Mouse (Mus musculus) heart, postnatal 14 days (tissue): ENCODE measurements around the gene Cep170. TPM values are rescaled to one million over a fixed set of nuclear protein-coding genes. Genes with fewer than 3 reads are reported as not detected.
A peak's percentile ranks its signal among the peaks of the same experiment; 100 is the strongest.

ENCODE experiments used
- DNase-seq, 2 experiments: peaks; one replicate each; pipeline ENCODE4 v3.0.0; 2021 to 2022
- intact Hi-C: fragments of 180-260 bp; cut with DNase I; formaldehyde crosslinking; loops from one replicate; pipeline ENCODE4 v1.15.1; 2025
- total RNA-seq, 2 experiments: library from RNA; stranded (reverse); gene quantifications; 2 replicates each; pipeline ENCODE4 v1.2.3; 2021

Gene Cep170
- total RNA-seq, 2 experiments from 2014 or later: 26.7 to 29.4 TPM

GRCm38 (mm10) chr1:176826931-176827330 lies 13.1 kb upstream of the Cep170 start:
- intact Hi-C loops: no loop called here
- no peak for DNase-seq

DNA sequence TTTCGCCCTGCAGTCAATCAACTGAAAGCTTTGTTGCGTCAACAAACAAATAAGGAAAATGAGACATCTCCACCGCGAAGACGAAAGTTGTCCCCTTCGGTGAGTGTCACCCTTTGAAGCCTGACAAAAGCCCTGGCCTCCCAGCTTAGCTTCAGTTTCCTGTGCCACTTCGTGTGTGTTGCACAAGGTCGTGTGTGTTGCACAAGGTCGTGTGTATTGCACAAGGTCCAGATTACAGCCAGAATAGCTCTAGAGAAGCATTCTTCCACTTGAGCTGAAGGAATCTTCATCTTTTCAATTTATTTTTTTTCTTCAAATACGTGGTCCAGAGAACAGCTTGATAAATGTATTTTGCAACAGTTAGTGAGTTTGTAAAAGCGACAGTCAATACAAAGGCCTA lies 12.3 kb upstream of the Cep170 start:
- no peak for DNase-seq
- intact Hi-C loops: no loop called here

DNA sequence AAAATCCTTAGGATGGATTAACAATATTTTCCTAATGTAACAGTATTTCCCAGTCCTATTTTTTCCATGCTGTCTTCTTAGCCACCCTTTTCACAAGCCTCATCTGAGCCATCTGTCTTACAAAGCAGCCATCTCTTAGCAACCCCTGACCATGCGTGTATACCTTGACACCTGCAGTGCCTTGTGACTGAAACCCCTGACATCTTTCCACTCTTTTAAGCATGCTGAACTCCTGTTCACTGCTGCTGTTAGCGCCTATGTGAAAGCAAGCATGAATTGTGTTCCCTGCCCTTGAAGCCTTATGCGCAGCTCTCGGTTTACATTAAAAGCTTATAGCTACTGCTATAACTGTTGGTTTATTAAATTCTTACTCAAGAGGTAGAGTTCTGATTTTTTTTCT lies 11.2 kb upstream of the Cep170 start:
- intact Hi-C loops: no loop called here
- no peak for DNase-seq

- intact Hi-C loops: no loop called here
- no peak for DNase-seq
These were observed 10.7 kb upstream of the Cep170 start for GRCm38 (mm10) chr1:176824611-176825010.

DNA sequence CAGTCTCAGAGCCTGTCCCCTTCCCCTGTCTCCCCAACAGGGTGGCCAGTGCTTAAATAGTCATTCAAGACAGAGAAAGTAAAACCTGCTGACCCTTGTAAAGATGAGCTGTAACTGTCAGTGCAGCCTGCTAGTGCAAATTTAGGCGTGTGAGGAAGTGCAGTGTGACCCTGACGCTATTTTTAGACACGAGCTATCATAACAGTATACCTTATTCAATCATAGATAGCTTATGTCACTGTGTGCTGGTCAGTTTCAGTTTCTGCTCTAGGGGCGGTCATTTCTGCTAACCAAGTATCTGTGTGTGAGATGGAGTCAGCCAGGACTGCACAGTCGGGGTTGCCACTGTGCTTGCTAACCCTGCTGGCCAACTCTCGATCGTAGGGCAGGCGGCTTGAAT lies 10.0 kb upstream of the Cep170 start:
- DNase-seq: no peak
- intact Hi-C loops: no loop called here

- intact Hi-C loops: no loop called here
- no peak for DNase-seq
These were observed 9.1 kb upstream of the Cep170 start for GRCm38 (mm10) chr1:176822949-176823348.

DNA sequence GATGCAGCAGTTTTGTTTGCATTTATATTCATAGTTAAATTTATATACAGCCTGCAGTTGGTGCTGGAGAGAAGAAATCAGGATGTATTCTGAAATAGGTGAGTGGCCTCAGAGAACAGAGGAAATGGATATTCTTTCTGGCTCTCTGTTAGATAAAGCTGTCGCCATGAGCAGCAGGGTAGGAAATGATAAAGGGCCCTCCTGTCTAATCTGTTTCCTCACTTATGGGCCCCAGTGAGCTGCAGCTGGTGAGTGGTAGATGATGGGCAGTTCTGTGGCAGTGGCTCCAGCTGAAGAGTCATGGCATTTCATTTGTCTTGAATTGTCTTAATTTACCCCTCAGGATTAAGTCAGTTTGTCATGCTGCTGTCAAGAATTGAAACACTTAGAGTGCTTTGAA lies 8.1 kb upstream of the Cep170 start:
- DNase-seq: no peak
- intact Hi-C loops: no loop called here

DNA sequence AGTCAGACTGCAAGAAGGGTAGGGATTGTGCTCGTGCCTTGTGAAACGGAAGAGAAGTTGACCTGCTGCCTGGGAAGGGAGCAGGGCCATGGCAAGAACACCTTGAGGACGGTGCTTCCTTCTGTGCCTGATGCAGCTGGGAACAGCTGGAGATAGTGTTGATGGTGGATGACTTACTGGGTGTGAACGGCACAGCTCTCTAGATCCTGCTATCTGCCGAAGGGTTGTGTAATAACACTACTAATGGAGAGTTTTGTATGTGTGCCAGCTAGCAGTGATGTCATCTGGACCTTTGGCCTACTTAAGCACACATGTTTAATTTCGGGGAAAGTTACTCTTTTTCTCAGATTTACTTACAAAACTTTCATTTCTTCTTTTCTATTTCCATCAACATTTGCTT lies 4.9 kb upstream of the Cep170 start:
- intact Hi-C loops: no loop called here
- peak; percentile 49 to 71 for DNase-seq

DNA sequence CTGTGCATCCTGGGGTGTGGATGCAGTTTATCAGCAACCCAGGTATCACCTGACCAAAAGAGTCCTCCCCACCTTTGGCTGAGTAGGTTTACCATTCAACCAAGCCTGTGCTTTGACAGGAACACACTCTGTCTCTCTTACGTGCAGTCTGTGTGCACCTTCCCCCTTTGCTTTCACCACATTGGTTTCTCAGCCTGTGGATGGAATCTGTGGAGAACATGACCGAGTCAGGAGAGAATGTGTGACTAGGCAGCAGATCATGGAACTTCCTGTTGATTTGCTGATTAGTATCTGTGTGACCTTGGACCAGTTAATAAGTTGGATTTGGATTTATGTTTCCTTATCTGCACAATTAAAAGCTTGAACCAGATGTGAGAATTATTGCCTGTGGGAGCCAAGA lies 4.3 kb upstream of the Cep170 start:
- no peak for DNase-seq
- intact Hi-C loops: no loop called here

DNA sequence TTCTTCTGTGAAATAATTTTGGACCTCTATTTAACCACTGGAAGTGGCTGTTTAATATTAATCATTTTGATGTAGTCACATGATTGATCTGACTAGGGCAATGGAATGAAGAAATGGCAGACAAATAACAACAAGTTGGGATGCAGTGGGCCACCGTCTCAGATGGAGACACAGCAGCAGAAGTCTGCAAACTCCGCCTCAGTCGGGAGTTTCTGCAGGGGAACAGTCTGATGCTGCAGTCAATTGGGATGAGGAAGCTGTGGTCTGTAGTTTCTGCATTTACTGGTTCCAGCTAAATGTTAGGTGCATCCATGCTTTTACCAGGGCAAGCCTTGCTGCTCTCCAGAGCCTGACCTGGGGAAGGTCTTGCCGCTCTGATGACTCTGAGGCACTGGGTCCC lies 2.9 kb upstream of the Cep170 start:
- intact Hi-C loops: no loop called here
- DNase-seq: no peak

- intact Hi-C loops: no loop called here
- DNase-seq: peak; percentile 92 to 93
These were observed 760 bp upstream of the Cep170 start, which contains the start of gene Sdccag8 for GRCm38 (mm10) chr1:176814591-176815062. Gene Sdccag8, plus strand, starts transcription at chr1:176814660.

GRCm38 (mm10) chr1:176813292-176814035 lies 403 bp downstream of the Cep170 start:
- intact Hi-C loops: no loop called here
- DNase-seq: peak; percentile 69 to 71

DNA sequence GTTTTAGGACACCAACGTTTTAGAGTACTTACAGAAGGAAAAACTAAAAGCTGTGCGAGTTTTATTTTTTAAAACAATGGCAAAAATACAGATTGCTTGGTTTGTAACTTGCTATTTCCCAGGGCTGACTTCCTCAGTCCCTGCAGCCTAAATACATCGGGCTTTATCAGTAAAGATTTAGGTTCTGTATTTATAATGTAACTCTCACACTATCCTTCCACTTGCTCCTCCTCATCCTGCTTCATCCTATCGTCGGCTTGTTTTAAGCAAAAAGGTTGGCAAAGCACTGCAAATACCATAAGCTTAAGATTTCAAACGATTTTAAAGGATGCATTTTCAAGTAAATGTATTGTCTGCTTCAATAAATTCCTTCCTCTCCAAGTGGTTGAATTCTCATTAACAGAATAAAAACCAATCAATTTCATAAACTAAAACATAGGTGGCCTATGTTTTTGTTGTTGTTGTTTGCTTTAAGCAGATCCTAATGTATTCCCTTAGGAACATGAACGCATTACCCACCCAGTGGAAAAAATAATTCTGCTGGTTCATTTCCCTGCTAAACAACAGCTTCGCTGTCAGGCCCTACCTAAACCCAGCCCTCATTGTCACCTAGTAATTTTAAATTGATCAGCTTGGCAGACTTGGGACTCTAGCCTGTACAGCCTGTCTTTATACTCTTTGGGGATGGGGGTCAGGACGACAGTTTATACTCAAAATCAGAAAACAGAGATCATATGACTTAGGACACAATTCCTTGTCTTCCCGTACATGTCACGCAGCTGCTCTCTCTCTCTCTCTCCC lies 1.2 kb downstream of the Cep170 start:
- intact Hi-C loops: no loop called here
- DNase-seq: no peak

DNA sequence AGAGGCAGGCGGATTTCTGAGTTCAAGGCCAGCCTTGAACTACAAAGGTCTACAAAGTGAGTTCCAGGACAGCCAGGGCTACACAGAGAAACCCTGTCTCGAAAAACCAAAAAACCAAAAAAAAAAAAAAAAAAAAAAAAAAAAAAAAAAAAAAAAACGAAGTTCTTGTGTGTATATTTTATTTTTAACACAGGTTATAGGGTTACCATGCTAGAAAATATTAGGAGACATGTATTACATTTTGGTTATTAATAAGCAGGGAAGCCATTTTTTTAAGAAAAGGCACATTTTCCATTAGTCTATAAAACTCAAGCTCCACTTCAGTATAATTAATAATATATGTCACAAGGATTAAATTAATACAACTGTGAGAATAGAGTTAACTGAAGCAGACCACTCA lies 2.0 kb downstream of the Cep170 start:
- no peak for DNase-seq
- intact Hi-C loops: no loop called here

DNA sequence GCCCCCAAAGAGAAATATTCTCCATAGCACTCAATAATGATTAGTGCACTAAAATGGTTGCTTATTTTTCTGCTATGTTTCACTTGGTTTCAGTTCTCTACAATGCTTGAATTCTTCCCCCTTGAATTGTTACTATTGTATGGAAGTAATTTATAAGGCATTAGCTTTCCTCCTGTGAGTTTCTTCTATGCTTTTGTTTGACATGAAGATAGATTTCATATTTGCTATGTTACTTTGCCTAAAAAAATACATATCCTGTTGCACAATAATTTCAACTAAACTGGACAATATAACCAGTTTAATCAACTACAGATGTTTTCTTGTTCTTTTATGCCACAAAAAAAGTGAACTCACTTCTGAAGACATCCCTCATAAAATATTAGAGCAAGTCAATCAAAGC lies 3.7 kb downstream of the Cep170 start:
- no peak for DNase-seq
- intact Hi-C loops: no loop called here

DNA sequence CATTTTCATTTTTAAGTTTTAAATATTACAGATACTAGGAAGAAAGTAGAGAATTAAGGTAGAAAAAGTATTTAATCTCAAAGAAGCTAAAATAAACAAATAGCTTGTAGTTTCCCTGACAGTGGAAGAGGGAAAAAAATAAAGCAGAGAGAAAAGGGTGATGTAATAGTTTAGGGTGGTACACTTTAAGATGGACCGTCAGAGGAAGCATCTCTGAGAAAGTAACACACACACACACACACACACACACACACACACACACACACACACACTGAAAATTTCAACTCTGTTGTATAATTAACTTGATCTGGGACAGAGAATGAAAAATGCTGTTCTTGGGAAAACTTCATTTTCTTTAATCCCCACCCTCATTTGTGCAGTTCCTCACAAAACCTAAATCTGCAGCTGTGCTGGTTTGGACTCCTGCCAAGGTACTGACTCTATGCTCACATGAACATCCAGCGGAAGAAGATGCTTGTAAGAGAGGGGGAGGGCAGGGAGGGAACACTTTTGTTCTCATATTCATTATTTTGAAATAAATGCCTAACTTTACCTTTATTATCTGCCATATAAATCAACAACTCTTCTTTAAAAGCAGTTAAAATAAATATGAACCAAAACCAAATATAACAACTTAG lies 13.0 kb downstream of the Cep170 start:
- intact Hi-C loops: no loop called here
- DNase-seq: peak; percentile 61 to 68

DNA sequence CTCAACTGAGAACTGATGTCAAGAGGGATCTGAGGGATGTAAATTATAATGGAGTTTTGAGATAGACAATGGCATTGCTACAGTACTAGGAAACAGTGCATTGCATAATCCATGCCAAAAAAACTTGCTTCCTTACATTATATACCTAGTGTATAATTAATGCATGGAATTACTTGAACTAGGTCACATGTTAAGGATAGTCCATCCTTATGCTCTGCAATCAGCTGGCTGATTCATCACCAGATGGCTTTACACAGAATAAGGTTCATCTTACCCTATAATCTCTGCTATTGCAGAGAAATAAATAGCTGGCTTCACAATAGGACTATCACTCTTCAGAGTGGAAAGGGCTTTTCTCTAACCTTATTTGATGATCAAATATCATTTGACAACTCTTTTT lies 15.2 kb downstream of the Cep170 start:
- DNase-seq: no peak
- intact Hi-C loops: no loop called here

DNA sequence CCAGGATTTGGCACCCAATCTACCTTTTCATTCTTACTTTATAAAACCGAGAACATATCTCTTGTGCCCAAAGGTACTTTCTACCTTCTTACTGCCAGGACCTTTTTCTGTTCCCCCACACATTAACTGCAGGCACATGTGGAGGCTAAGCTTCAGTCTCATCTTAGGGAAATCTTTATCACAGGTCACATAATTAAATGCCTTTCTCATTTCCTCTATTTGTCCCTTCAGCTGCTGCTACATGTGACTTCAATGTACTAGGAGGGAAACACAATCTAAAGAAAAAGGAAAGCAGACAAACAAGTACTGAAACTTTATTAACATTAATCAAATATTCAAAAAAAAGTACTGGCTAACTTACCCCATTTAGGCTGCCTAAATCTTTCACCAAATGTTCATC lies 21.7 kb downstream of the Cep170 start:
- intact Hi-C loops: no loop called here
- no peak for DNase-seq

GRCm38 (mm10) chr1:176789326-176789725 lies 24.5 kb downstream of the Cep170 start:
- no peak for DNase-seq
- intact Hi-C loops: no loop called here

- intact Hi-C loops: no loop called here
- no peak for DNase-seq
These were observed 39.3 kb downstream of the Cep170 start for GRCm38 (mm10) chr1:176774533-176774932.

GRCm38 (mm10) chr1:176762295-176762694 lies 51.6 kb downstream of the Cep170 start:
- DNase-seq: no peak
- intact Hi-C loops: no loop called here
